Mouse (Mus musculus) bone marrow macrophage, adult 2 months (primary cell): ENCODE measurements around the gene Utf1. TPM values are rescaled to one million over a fixed set of nuclear protein-coding genes. Genes with fewer than 3 reads are reported as not detected.
A peak's percentile ranks its signal among the peaks of the same experiment; 100 is the strongest.

Experiments
- H3K27ac ChIP-seq: 2 replicates; pipeline ENCODE4 v1.5.1; 2012; ENCODE audit warnings: low read depth, low read length; ENCODE audit not compliant: insufficient read depth
- H3K4me1 ChIP-seq: 2 replicates; pipeline ENCODE4 v1.6.1; 2012; ENCODE audit warnings: low read length; ENCODE audit not compliant: control insufficient read depth, insufficient read depth
- H3K4me3 ChIP-seq: 2 replicates; pipeline ENCODE4 v1.5.1; 2012; ENCODE audit warnings: mild to moderate bottlenecking, low read length, moderate library complexity; ENCODE audit not compliant: insufficient read depth
- CTCF ChIP-seq: IDR thresholded peaks from 2 replicates; pipeline ENCODE4 v1.5.1; 2012; ENCODE audit warnings: low read depth, mild to moderate bottlenecking, low read length, moderate library complexity
- POLR2A ChIP-seq: IDR thresholded peaks from 2 replicates; pipeline ENCODE4 v1.6.1; 2012; ENCODE audit warnings: mild to moderate bottlenecking, low read depth, low read length, borderline replicate concordance
- polyA plus RNA-seq: library from polyadenylated mRNA; stranded (reverse); fragments of >200 nt; gene quantifications from 2 replicates; pipeline ENCODE4 v1.2.4, GENCODE M21; 2012; ENCODE audit not compliant: missing spikeins, insufficient read depth, insufficient read length

The Utf1 gene
- polyA plus RNA-seq, 1 experiment = not detected

GRCm38 (mm10) chr7:139988272-139988671 is 44.7 kb downstream of the Utf1 start:
- H3K27ac ChIP-seq = no peak overlapping the region

GRCm38 (mm10) chr7:139990864-139991394 is 47.3 kb downstream of the Utf1 start:
- peak overlapping the region; percentile 50 for H3K4me3 ChIP-seq
- peaks cover 42% of the 10 kb centered on the region for H3K4me1 ChIP-seq
- no peak for TF ChIP-seq CTCF
- no peak for TF ChIP-seq POLR2A
- peak overlapping the region; percentile 17; the same call in 1 of the 2 replicates for H3K27ac ChIP-seq

More at GRCm38 (mm10) chr7:139988272-139988671, 44.7 kb downstream of the Utf1 start:
- Histone ChIP-seq H3K4me1 (peaks cover 55% of the 10 kb centered on the region), H3K4me3 (no peak overlapping the region)
- TF ChIP-seq POLR2A (no peak), CTCF (no peak)

- TF ChIP-seq CTCF (no peak), POLR2A (no peak)
- Histone ChIP-seq H3K4me1 (peaks cover 37% of the 10 kb centered on the region), H3K27ac (peak within 1 kb of the TSS; percentile 41), H3K4me3 (peak within 1 kb of the TSS; percentile 50)
These were observed 48.8 kb downstream of the Utf1 start, which contains the start of gene Adam8 for GRCm38 (mm10) chr7:139992406-139992805. Gene Adam8 (minus strand): TSS chr7:139992562.

- Histone ChIP-seq H3K27ac (no peak overlapping the region), H3K4me3 (no peak overlapping the region), H3K4me1 (peaks cover 36% of the 10 kb centered on the region)
- TF ChIP-seq POLR2A = no peak
- TF ChIP-seq CTCF = no peak
These were observed 49.9 kb downstream of the Utf1 start for GRCm38 (mm10) chr7:139993532-139993931.

GRCm38 (mm10) chr7:139994202-139994601 is 50.6 kb downstream of the Utf1 start:
- Histone ChIP-seq H3K27ac (no peak overlapping the region), H3K4me1 (peaks cover 32% of the 10 kb centered on the region), H3K4me3 (no peak overlapping the region)
- TF ChIP-seq CTCF (no peak), POLR2A (no peak)

GRCm38 (mm10) chr7:139994676-139995075 is 51.1 kb downstream of the Utf1 start:
- Histone ChIP-seq H3K27ac (no peak overlapping the region), H3K4me1 (peaks cover 32% of the 10 kb centered on the region), H3K4me3 (no peak overlapping the region)
- TF ChIP-seq POLR2A = no peak

Other genes starting within 250 kb of the Utf1 start
- gene Adgra1, start 109.6 kb upstream of the Utf1 start, polyA plus RNA-seq = not detected in 2 replicates
- gene Kndc1, start 49.1 kb upstream of the Utf1 start, polyA plus RNA-seq = not detected in 2 replicates
- gene 6430531B16Rik, start 35.0 kb downstream of the Utf1 start, polyA plus RNA-seq = not detected in 2 replicates
- gene Adam8, start 48.8 kb downstream of the Utf1 start, polyA plus RNA-seq = 240 and 334 TPM in 2 replicates
- gene Zfp511, start 92.6 kb downstream of the Utf1 start, polyA plus RNA-seq = 37.7 and 38.7 TPM in 2 replicates
- 17.9 and 18.5 TPM in 2 replicates for gene Tubgcp2, start 92.9 kb downstream of the Utf1 start, polyA plus RNA-seq
- not detected in 2 replicates for gene Msx3, start 105.3 kb downstream of the Utf1 start, polyA plus RNA-seq
- gene Caly, start 138.8 kb downstream of the Utf1 start, polyA plus RNA-seq = not detected in 2 replicates
- not detected in 2 replicates for gene Prap1, start 149.6 kb downstream of the Utf1 start, polyA plus RNA-seq
- gene Fuom, start 158.7 kb downstream of the Utf1 start, polyA plus RNA-seq = 19.0 and 22.5 TPM in 2 replicates
- 20.1 and 25.9 TPM in 2 replicates for gene Paox, start 172.0 kb downstream of the Utf1 start, polyA plus RNA-seq
- 44.9 and 45.7 TPM in 2 replicates for gene Echs1, start 172.7 kb downstream of the Utf1 start, polyA plus RNA-seq
- gene Mtg1, start 193.8 kb downstream of the Utf1 start, polyA plus RNA-seq = 10.5 and 10.8 TPM in 2 replicates
- not detected in 2 replicates for gene Sprn, start 211.1 kb downstream of the Utf1 start, polyA plus RNA-seq
- not detected in 2 replicates for gene Olfr522, start 221.0 kb downstream of the Utf1 start, polyA plus RNA-seq
- gene Olfr523, start 229.4 kb downstream of the Utf1 start, polyA plus RNA-seq = not detected in 2 replicates